Mouse (Mus musculus): ENCODE results near the gene Slc25a10. TPM values are rescaled to one million over a fixed set of nuclear protein-coding genes. Genes with fewer than 3 reads are reported as not detected.
A peak's percentile ranks its signal among the peaks of the same experiment; 100 is the strongest.

The Slc25a10 gene
- polyA plus RNA-seq, 1 experiment from 2014 or later, result 70.9 TPM

DNA sequence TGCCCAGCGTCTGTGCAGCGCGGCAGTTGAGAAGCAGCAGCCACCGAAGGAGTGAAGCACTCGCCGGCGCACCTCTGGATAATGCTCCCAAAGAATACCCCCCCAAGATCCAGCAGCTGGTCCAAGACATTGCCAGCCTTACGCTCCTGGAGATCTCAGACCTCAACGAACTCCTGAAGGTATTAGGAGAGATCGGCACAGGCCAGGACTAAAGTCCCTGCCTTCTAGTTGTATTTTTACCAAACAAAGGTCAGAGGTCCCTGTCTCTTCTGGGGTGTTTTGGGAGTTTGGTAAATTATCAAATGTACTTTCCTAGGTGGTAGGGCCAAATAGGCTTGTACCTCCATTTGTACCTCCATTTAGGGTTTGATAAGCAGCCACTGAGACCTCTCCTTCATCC lies 6.4 kb upstream of the Slc25a10 start:
- no peaks in the 10 kb centered on the region for H3K27me3 ChIP-seq
- peak overlapping the region; percentile 71 for H3K4me3 ChIP-seq
- peak overlapping the region; percentile 83 for H3K4me2 ChIP-seq
- no peaks in the 10 kb centered on the region for H3K9me3 ChIP-seq
- peak overlapping the region; percentile 81 for H3K9ac ChIP-seq
- H3K4me1 ChIP-seq, result peaks cover 21% of the 10 kb centered on the region
- 5% methylated on average over 10 of the region's 10 CpGs for WGBS
- H3K36me3 ChIP-seq, result peaks cover 60% of the 10 kb centered on the region
- H3K27ac ChIP-seq, result no peak overlapping the region
- ATAC-seq (ENCODE audit: borderline replicate concordance, extremely low read depth, low FRiP score, low TSS enrichment), result no peak

DNA sequence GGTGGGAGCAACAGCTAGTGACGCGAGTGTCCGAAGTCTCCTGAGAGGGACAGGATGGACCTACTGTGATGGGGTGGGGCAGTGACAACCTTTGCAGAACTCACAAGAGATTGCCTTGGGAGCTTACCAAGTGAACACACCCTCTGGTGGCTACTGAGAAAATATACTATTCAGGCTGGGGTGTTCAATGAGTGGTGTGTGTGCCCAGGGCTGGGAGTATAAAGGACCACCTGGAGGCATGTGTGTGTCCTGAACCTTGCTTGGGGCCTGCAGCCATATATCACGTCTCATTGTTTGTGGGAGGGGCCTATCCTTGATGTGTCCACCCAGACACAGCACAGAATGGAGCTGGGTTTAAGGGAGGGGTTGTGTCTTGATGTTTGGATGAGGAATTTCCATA lies 3.1 kb upstream of the Slc25a10 start:
- no peaks in the 10 kb centered on the region for H3K9me3 ChIP-seq
- peaks cover 29% of the 10 kb centered on the region for H3K36me3 ChIP-seq
- no peak overlapping the region for H3K27ac ChIP-seq
- H3K4me3 ChIP-seq, result no peak overlapping the region
- H3K9ac ChIP-seq, result no peak overlapping the region
- no peak for ATAC-seq (ENCODE audit: borderline replicate concordance, extremely low read depth, low FRiP score, low TSS enrichment)
- H3K4me2 ChIP-seq, result no peak overlapping the region
- H3K27me3 ChIP-seq, result no peaks in the 10 kb centered on the region
- peaks cover 46% of the 10 kb centered on the region for H3K4me1 ChIP-seq
- WGBS, result 70% methylated on average over 4 of the region's 4 CpGs

DNA sequence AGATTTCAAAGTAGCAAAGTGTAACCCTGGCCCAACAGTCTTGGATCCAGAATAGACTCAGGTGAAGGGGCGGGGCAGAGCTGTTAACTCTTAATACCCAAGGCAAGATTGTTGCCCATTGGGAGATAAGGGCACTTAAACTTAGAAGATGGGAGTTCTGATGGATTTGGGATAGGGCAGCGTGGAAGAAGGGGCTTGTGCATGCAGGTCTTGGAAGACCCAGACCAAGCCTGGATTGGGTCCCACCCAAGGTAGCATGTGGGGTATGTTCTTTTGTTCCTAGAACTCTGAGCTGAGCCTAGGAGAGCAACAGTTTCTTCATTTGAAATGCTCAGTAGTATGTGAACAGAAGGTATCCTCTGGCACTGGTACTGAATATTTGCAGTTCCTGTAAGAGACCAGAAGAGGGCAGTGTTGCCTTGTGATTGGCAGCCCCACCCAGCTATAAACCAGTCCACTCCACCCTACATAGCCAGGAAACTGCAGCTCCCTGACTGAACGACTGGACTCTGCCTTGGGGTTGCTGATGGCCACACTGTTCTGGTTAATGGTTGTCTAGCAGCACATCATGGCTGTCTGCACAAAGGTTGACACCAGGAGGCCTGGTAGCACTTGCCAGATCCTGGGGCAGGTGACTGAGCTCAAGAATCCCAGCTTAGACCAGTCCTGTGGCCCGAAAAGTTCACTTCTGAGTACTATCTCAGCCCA lies 2.4 kb upstream of the Slc25a10 start:
- ATAC-seq (ENCODE audit: borderline replicate concordance, extremely low read depth, low FRiP score, low TSS enrichment), result peak; percentile 13; the same call in 1 of the 2 replicates
- H3K4me1 ChIP-seq, result peaks cover 47% of the 10 kb centered on the region
- no peak overlapping the region for H3K9ac ChIP-seq
- no peak overlapping the region for H3K4me2 ChIP-seq
- H3K4me3 ChIP-seq, result no peak overlapping the region
- H3K27me3 ChIP-seq, result no peaks in the 10 kb centered on the region
- 53% methylated on average over 4 of the region's 4 CpGs for WGBS
- H3K9me3 ChIP-seq, result no peaks in the 10 kb centered on the region
- no peak overlapping the region for H3K27ac ChIP-seq
- peaks cover 28% of the 10 kb centered on the region for H3K36me3 ChIP-seq

DNA sequence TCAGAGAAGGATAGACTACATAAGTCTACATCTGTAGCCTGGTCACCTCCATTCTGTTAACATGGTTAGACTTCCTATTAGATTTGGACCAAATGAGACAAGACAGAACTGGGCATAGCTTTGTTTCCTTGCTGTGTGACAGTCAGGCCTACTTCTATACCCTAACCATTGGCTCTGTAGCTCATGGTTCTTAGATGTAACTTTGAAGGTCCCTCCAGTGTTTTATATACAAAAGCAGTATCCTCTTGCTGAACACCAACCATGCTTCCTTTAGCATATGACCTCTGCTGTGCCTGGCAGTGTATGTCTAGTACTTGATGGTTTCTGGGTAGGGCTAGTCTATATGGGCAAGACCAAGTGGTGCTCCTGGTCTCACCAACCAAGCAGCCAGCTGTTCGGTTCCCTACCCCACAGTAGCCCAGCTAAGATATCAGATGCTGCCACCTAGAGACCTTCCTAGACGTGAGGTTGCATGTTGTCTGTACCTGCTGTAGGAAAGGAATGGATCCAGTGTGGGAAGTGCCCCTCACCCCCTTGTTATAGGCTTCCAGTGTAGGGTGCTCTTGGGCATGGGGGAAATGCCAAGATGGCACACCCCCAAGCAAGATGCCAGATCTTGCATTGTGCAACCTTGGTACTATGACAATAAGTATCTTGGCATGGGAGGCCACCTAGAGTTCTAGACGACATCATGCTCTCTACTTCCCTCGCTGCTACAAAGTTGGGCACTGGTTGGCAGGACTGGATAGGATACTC lies 1.2 kb upstream of the Slc25a10 start:
- 31% methylated on average over 4 of the region's 4 CpGs for WGBS
- Histone ChIP-seq H3K27ac (peak overlapping the region; percentile 85), H3K4me3 (no peak overlapping the region), H3K4me2 (peak overlapping the region; percentile 93), H3K4me1 (peaks cover 43% of the 10 kb centered on the region), H3K9me3 (no peaks in the 10 kb centered on the region), H3K36me3 (peaks cover 39% of the 10 kb centered on the region), H3K27me3 (no peaks in the 10 kb centered on the region), H3K9ac (no peak overlapping the region)
- no peak for ATAC-seq (ENCODE audit: borderline replicate concordance, extremely low read depth, low FRiP score, low TSS enrichment)

DNA sequence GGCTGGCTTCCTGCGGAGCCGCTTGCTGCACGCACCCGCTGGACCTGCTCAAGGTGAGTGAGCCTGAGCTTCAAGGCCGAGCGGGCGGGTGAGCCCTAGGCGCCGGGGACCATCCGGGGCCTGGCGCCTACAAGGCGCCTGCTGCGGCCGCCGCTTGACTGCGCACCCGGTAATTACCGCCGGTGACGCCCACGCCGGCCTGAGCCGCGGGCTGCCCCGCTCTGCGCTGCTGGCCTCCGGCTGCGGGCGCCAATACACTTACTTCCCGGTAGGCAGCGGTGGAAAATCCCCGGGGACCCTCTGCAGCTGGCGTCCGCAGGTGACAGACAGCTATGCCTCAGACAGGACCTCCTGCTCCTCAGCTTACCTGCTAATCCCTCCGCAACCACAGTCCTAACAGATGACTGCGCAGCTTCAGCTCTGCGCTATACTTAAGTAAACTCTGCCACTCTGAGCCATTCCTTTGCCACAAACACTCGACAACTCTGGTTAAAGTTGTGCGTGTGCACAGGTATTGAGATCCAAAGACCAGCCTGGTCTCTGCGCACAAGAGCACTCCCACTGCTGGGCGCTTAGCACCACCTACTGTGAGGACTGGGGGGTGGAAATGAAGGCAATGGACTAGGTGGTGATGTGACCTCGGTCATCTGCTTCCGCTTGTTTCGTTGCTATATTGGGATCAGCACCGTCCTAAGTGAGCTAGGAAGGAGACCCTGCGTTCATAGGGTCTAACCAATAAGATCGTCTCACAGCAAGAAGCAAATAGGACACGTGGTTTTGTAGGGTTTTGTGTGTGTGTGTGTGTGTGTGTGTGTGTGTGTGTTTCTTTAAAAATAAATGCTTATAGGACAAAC lies 611 bp downstream of the Slc25a10 start:
- Histone ChIP-seq H3K4me3 (peak overlapping the region; percentile 99), H3K27ac (peak overlapping the region; percentile 85), H3K36me3 (peaks cover 45% of the 10 kb centered on the region), H3K4me1 (peaks cover 37% of the 10 kb centered on the region), H3K9me3 (no peaks in the 10 kb centered on the region), H3K4me2 (peak overlapping the region; percentile 93), H3K27me3 (no peaks in the 10 kb centered on the region), H3K9ac (peak overlapping the region; percentile 86)
- under 1% methylated on average over 48 of the region's 48 CpGs for whole genome bisulfite sequencing
- peak; percentile 21; the same call in 1 of the 2 replicates for ATAC-seq (ENCODE audit: borderline replicate concordance, extremely low read depth, low FRiP score, low TSS enrichment)

DNA sequence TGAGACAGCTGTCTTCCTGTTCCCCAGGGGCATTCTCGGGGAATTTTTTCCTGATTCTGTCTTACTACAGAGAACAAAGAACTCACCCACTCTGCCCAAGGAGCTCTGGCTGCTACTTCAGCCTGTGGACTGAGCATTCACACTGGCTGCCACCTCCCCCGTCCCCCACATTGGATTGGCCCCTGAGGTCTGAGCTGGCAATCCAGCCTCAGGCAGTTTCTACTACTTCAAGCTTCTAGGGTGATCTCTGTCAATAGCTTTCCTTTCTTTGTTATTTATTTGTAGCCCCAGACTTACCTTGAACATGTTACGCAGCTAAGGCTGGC lies 1.2 kb downstream of the Slc25a10 start:
- ATAC-seq (ENCODE audit: borderline replicate concordance, extremely low read depth, low FRiP score, low TSS enrichment), result no peak
- H3K4me2 ChIP-seq, result peak overlapping the region; percentile 93
- H3K9ac ChIP-seq, result peak overlapping the region; percentile 86
- H3K4me1 ChIP-seq, result peaks cover 37% of the 10 kb centered on the region
- no peaks in the 10 kb centered on the region for H3K27me3 ChIP-seq
- peaks cover 41% of the 10 kb centered on the region for H3K36me3 ChIP-seq
- WGBS, result 24% methylated on average over 3 of the region's 3 CpGs
- peak overlapping the region; percentile 99 for H3K4me3 ChIP-seq
- peak overlapping the region; percentile 85 for H3K27ac ChIP-seq
- H3K9me3 ChIP-seq, result no peaks in the 10 kb centered on the region

DNA sequence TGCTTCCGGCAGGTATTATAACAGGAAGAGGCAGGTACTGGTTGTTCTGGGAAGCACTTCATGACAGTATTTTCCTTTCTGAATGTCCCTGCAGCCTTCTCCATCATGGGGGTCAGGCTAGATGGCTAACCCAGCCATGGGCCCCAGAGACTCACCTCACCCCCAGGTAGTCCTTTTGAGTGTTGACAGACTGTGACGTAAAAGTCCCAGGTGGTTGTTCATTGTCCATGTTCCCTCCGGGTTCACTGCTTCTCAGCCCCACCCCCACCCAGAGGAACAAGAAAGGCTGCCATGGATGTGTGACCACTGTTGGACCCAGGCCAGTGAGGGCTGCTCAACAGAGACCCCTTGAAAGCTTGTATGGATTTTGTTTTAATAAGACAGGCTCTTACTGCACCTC lies 1.7 kb downstream of the Slc25a10 start:
- Histone ChIP-seq H3K27ac (peak overlapping the region; percentile 85), H3K9ac (peak overlapping the region; percentile 86), H3K36me3 (peaks cover 41% of the 10 kb centered on the region), H3K9me3 (no peaks in the 10 kb centered on the region), H3K4me2 (peak overlapping the region; percentile 93), H3K4me3 (peak overlapping the region; percentile 99), H3K27me3 (no peaks in the 10 kb centered on the region), H3K4me1 (peaks cover 37% of the 10 kb centered on the region)
- no peak for ATAC-seq (ENCODE audit: borderline replicate concordance, extremely low read depth, low FRiP score, low TSS enrichment)
- WGBS, result 41% methylated on average over 3 of the region's 3 CpGs

DNA sequence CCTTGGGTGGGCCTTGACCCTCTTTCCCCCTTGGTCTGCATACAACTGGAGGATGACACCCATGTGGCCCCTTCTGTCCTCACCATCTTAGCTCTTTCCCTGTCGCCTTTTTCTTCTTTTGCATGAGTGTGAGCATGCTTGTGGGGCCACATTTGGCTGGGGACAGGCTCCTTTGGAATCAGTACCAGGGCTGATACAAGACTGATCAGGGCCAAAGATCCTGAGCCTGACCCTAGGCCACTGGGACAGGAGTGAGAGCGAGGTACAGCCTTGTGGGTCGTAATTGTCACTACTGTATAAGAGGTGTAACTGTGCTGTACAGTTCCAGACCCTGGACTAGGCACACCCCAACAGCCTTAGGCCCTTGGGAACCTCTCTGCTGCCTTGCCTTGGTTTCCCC lies 2.3 kb downstream of the Slc25a10 start:
- no peak overlapping the region for H3K27ac ChIP-seq
- no peak for ATAC-seq (ENCODE audit: borderline replicate concordance, extremely low read depth, low FRiP score, low TSS enrichment)
- H3K9me3 ChIP-seq, result no peaks in the 10 kb centered on the region
- H3K4me3 ChIP-seq, result 0 out of 2 replicates have a peak overlapping the region, but pooled peaks have one; percentile 99
- no peaks in the 10 kb centered on the region for H3K27me3 ChIP-seq
- H3K9ac ChIP-seq, result no peak overlapping the region
- 74% methylated on average over 3 of the region's 3 CpGs for WGBS
- H3K4me1 ChIP-seq, result peaks cover 37% of the 10 kb centered on the region
- peaks cover 41% of the 10 kb centered on the region for H3K36me3 ChIP-seq
- H3K4me2 ChIP-seq, result peak overlapping the region; percentile 93

DNA sequence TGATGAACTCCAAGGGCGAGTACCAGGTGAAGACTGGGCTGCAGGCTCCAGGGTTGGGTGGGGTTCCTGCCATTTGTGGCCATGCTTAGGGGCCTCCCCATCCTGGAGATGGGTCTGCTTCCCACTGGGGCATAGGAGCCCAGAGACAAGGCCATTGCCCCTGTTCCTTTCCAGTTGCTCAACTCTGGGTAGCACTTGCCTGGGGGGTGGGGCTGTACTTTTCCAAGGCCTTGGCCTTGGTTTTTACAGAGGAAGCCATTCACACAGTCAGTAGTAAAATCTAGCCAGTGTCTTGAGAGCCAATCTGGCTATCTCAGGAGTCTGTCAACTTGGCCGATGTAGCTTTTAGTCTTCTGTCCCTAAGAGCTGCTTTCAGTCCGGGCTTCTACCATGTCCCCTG lies 5.8 kb downstream of the Slc25a10 start:
- Histone ChIP-seq H3K27ac (no peak overlapping the region), H3K27me3 (no peaks in the 10 kb centered on the region), H3K4me3 (no peak overlapping the region), H3K4me2 (no peak overlapping the region), H3K9ac (no peak overlapping the region), H3K4me1 (peaks cover 27% of the 10 kb centered on the region), H3K9me3 (no peaks in the 10 kb centered on the region), H3K36me3 (peaks cover 39% of the 10 kb centered on the region)
- 86% methylated on average over 3 of the region's 3 CpGs for WGBS
- no peak for ATAC-seq (ENCODE audit: borderline replicate concordance, extremely low read depth, low FRiP score, low TSS enrichment)

DNA sequence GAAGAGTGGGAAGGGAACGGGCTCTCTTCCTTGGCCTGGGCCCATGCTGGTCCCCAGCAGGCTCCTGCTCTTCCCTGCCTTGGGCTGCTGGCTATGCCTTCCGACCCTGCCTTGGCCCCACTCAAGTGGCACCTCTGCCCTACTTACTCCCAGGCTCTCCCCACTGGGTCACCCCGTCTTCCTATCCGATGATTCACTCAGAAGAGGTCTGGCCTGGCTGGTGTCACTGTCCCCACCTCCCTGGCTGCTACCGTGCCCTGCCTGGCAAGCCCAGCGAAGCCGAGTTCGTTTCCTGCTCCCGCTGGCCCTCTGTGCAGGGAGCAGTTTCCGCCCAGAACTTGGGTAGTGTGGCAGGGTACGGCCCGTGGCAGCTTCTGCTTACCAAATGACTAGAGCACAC lies 6.6 kb downstream of the Slc25a10 start:
- no peak overlapping the region for H3K9ac ChIP-seq
- ATAC-seq (ENCODE audit: borderline replicate concordance, extremely low read depth, low FRiP score, low TSS enrichment), result no peak
- no peaks in the 10 kb centered on the region for H3K27me3 ChIP-seq
- no peaks in the 10 kb centered on the region for H3K9me3 ChIP-seq
- peaks cover 19% of the 10 kb centered on the region for H3K4me1 ChIP-seq
- H3K4me3 ChIP-seq, result no peak overlapping the region
- no peak overlapping the region for H3K4me2 ChIP-seq
- WGBS, result 88% methylated on average over 12 of the region's 12 CpGs
- no peak overlapping the region for H3K27ac ChIP-seq
- peaks cover 39% of the 10 kb centered on the region for H3K36me3 ChIP-seq

DNA sequence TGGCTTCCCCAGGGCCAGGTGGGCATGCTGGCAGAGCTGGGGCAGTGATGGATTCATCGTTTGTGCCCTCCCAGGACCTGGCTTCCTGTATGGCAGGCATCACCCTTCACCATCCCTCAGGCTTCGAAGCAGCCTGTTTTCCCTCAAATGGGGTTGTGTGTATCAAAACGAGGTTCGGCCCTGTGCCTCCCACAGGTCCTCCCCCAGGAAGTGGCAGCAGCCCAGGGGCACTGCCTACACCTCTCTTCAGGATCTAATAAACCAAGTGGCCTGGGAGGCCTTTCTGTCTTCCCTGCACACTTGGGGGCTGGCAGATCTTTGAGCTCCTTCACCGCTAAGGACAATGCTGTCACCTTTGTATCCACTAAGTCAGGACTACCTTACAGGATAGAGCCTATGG lies 7.3 kb downstream of the Slc25a10 start:
- Histone ChIP-seq H3K9ac (no peak overlapping the region), H3K9me3 (no peaks in the 10 kb centered on the region), H3K4me3 (no peak overlapping the region), H3K4me1 (peaks cover 12% of the 10 kb centered on the region; the same call in 1 of the 2 replicates), H3K27me3 (no peaks in the 10 kb centered on the region), H3K4me2 (no peak overlapping the region), H3K27ac (no peak overlapping the region), H3K36me3 (peaks cover 39% of the 10 kb centered on the region)
- WGBS, result 82% methylated on average over 5 of the region's 5 CpGs
- no peak for ATAC-seq (ENCODE audit: borderline replicate concordance, extremely low read depth, low FRiP score, low TSS enrichment)
